Mouse (Mus musculus): ENCODE measurements around the gene Drosha. TPM values are rescaled to one million over a fixed set of nuclear protein-coding genes. Genes with fewer than 3 reads are reported as not detected.

The Drosha gene
- polyA plus RNA-seq, 1 experiment from 2014 or later: 25.2 TPM

- H3K4me1 ChIP-seq (ENCODE audit: control insufficient read depth, insufficient read depth, low read length): no peaks in the 10 kb centered on the region
- no peak overlapping the region for H3K4me2 ChIP-seq (ENCODE audit: low read depth, low read length)
- 91% methylated on average over 11 of the region's 11 CpGs for WGBS
- H3K9me3 ChIP-seq (ENCODE audit: control insufficient read depth, low read length): no peaks in the 10 kb centered on the region
- no peak overlapping the region for H3K4me3 ChIP-seq (ENCODE audit: low read length)
- no peak overlapping the region for H3K9ac ChIP-seq (ENCODE audit: low read depth, low read length)
- ATAC-seq: no peak
- no peak overlapping the region for H3K27ac ChIP-seq (ENCODE audit: low read length)
- H3K27me3 ChIP-seq (replicated peaks; ENCODE audit: control insufficient read depth, insufficient read depth, low read length): no peaks in the 10 kb centered on the region
- H3K36me3 ChIP-seq (ENCODE audit: control insufficient read depth, insufficient read depth, low read length): peaks cover 8% of the 10 kb centered on the region; the same call in 1 of the 2 replicates
Observed at GRCm38 (mm10) chr15:12889909-12890308, 65.3 kb downstream of the Drosha start.

GRCm38 (mm10) chr15:12895426-12895825, 70.8 kb downstream of the Drosha start:
- H3K36me3 ChIP-seq (ENCODE audit: control insufficient read depth, insufficient read depth, low read length): peaks cover 16% of the 10 kb centered on the region; the same call in 1 of the 2 replicates
- no peaks in the 10 kb centered on the region for H3K27me3 ChIP-seq (replicated peaks; ENCODE audit: control insufficient read depth, insufficient read depth, low read length)
- no peaks in the 10 kb centered on the region for H3K9me3 ChIP-seq (ENCODE audit: control insufficient read depth, low read length)
- no peak overlapping the region for H3K4me3 ChIP-seq (ENCODE audit: low read length)
- H3K9ac ChIP-seq (ENCODE audit: low read depth, low read length): no peak overlapping the region
- no peaks in the 10 kb centered on the region for H3K4me1 ChIP-seq (ENCODE audit: control insufficient read depth, insufficient read depth, low read length)
- H3K27ac ChIP-seq (ENCODE audit: low read length): no peak overlapping the region
- H3K4me2 ChIP-seq (ENCODE audit: low read depth, low read length): no peak overlapping the region
- ATAC-seq: no peak
- 89% methylated on average over 13 of the region's 13 CpGs for WGBS

DNA sequence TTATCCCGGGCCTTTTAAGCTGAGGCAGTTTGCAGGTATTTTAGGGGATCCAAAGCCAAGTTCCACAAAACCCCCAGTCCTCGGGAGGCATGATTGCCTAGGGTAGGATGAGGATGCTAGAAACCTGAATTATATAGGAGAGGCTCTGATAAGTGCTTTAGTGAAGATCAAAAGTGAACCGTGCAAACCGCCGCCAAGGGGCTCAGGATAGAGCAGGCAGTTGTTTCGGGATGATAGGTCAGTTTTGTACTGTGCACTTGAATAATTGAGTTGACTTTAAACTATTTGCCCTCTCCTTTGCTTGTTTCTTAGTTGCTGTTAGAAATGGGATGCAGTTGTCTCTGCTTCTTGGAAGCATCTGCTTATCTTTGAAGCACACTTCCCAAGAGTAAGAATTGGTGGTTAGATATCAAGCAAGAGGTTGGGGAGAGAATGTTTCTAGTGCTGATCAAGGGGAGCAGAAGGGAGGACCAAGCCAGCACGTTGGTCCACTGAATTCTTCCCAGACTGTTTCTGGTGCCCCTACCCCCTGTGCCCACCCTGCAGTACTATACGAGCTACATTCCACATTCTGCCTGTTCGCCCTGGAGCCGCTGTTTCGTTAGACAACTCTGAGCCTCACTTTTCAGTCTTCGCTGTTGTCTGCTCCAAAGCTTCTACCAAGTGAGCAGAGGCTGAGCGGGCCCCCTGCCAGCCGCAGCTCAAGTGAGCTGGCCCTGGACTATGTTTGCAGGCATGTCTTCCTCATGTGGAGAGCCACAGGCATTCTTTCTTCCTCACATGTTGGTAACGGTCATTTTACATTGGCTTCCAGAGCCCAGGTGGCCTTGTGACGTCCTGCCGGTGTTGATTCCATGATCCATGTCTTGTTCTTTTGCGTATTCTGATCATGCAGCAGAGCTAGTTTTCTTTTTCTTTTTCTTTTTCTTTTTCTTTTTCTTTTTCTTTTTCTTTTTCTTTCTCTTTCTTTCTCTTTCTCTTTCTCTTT, 71.7 kb downstream of the Drosha start:
- H3K27me3 ChIP-seq (replicated peaks; ENCODE audit: control insufficient read depth, insufficient read depth, low read length): no peaks in the 10 kb centered on the region
- no peak overlapping the region for H3K4me3 ChIP-seq (ENCODE audit: low read length)
- H3K9me3 ChIP-seq (ENCODE audit: control insufficient read depth, low read length): no peaks in the 10 kb centered on the region
- no peak for ATAC-seq
- H3K36me3 ChIP-seq (ENCODE audit: control insufficient read depth, insufficient read depth, low read length): peaks cover 13% of the 10 kb centered on the region; the same call in 1 of the 2 replicates
- no peak overlapping the region for H3K27ac ChIP-seq (ENCODE audit: low read length)
- H3K4me2 ChIP-seq (ENCODE audit: low read depth, low read length): no peak overlapping the region
- WGBS: 97% methylated on average over 18 of the region's 18 CpGs
- H3K4me1 ChIP-seq (ENCODE audit: control insufficient read depth, insufficient read depth, low read length): no peaks in the 10 kb centered on the region
- H3K9ac ChIP-seq (ENCODE audit: low read depth, low read length): no peak overlapping the region

GRCm38 (mm10) chr15:12897831-12898230, 73.2 kb downstream of the Drosha start:
- 95% methylated on average over 8 of the region's 8 CpGs for WGBS
- Histone ChIP-seq H3K9me3 (ENCODE audit: control insufficient read depth, low read length) (no peaks in the 10 kb centered on the region), H3K36me3 (ENCODE audit: control insufficient read depth, insufficient read depth, low read length) (peaks cover 18% of the 10 kb centered on the region; the same call in 1 of the 2 replicates), H3K4me2 (ENCODE audit: low read depth, low read length) (no peak overlapping the region), H3K4me1 (ENCODE audit: control insufficient read depth, insufficient read depth, low read length) (no peaks in the 10 kb centered on the region), H3K4me3 (ENCODE audit: low read length) (no peak overlapping the region), H3K9ac (ENCODE audit: low read depth, low read length) (no peak overlapping the region), H3K27me3 (replicated peaks; ENCODE audit: control insufficient read depth, insufficient read depth, low read length) (no peaks in the 10 kb centered on the region), H3K27ac (ENCODE audit: low read length) (no peak overlapping the region)
- no peak for ATAC-seq

- 93% methylated on average over 18 of the region's 18 CpGs for WGBS
- ATAC-seq: no peak
- H3K27ac ChIP-seq (ENCODE audit: low read length): no peak overlapping the region
- no peaks in the 10 kb centered on the region for H3K4me1 ChIP-seq (ENCODE audit: control insufficient read depth, insufficient read depth, low read length)
- no peaks in the 10 kb centered on the region for H3K27me3 ChIP-seq (replicated peaks; ENCODE audit: control insufficient read depth, insufficient read depth, low read length)
- no peak overlapping the region for H3K4me3 ChIP-seq (ENCODE audit: low read length)
- H3K9me3 ChIP-seq (ENCODE audit: control insufficient read depth, low read length): no peaks in the 10 kb centered on the region
- no peak overlapping the region for H3K4me2 ChIP-seq (ENCODE audit: low read depth, low read length)
- peaks cover 18% of the 10 kb centered on the region; the same call in 1 of the 2 replicates for H3K36me3 ChIP-seq (ENCODE audit: control insufficient read depth, insufficient read depth, low read length)
- H3K9ac ChIP-seq (ENCODE audit: low read depth, low read length): no peak overlapping the region
Observed at GRCm38 (mm10) chr15:12900428-12901196, 76.0 kb downstream of the Drosha start.

DNA sequence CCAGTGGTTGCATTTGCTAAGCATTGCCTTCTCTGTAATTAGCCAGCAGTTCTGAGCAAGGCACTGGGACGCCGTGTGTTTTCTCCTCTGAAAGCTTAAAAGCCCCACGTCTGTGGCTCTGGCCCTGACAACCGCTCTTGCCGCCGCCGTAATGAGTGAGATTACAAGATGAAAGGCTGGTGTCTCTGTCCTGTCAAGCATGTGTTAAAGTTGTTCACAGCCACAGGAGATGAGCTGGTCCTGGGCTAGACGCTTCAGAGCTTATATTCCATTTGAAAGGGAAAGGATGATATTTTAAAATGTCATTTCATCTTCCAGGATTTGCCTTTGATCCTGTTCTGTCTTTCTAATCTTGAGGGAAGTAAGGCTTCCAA, 76.6 kb downstream of the Drosha start:
- WGBS: 85% methylated on average over 8 of the region's 8 CpGs
- no peak overlapping the region for H3K4me3 ChIP-seq (ENCODE audit: low read length)

DNA sequence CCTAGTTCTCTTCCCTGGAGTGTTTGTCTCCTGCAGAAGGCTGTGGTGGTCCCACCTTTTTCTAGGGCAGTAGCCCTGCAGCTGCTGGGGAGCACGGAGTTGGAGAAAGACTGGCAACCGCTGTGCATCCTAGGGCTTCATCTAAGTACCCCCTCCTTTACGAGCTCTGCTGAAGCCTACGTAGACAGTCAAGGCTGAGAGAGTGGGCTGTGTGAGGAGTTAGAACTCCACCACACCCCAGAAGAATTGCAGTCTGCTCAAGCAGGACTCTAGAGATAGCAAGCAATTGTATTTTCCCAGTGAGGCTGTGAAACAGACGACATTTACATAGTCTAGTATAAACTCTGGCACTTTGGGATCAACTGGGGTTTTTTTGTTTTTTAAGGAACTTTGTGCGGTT, 79.8 kb downstream of the Drosha start:
- Histone ChIP-seq H3K4me2 (ENCODE audit: low read depth, low read length) (no peak overlapping the region), H3K36me3 (ENCODE audit: control insufficient read depth, insufficient read depth, low read length) (0 out of 2 replicates have a peak, but pooled peaks cover 8% of the 10 kb centered on the region), H3K27me3 (replicated peaks; ENCODE audit: control insufficient read depth, insufficient read depth, low read length) (no peaks in the 10 kb centered on the region), H3K9me3 (ENCODE audit: control insufficient read depth, low read length) (no peaks in the 10 kb centered on the region), H3K9ac (ENCODE audit: low read depth, low read length) (no peak overlapping the region), H3K4me1 (ENCODE audit: control insufficient read depth, insufficient read depth, low read length) (no peaks in the 10 kb centered on the region), H3K4me3 (ENCODE audit: low read length) (no peak overlapping the region), H3K27ac (ENCODE audit: low read length) (no peak overlapping the region)
- 77% methylated on average over 6 of the region's 6 CpGs for WGBS
- no peak for ATAC-seq

More for the DNA sequence above, 76.6 kb downstream of the Drosha start:
- no peak overlapping the region for H3K4me2 ChIP-seq (ENCODE audit: low read depth, low read length)
- no peak overlapping the region for H3K9ac ChIP-seq (ENCODE audit: low read depth, low read length)
- no peak overlapping the region for H3K27ac ChIP-seq (ENCODE audit: low read length)
- H3K36me3 ChIP-seq (ENCODE audit: control insufficient read depth, insufficient read depth, low read length): peaks cover 18% of the 10 kb centered on the region; the same call in 1 of the 2 replicates
- no peak for ATAC-seq
- no peaks in the 10 kb centered on the region for H3K4me1 ChIP-seq (ENCODE audit: control insufficient read depth, insufficient read depth, low read length)
- H3K27me3 ChIP-seq (replicated peaks; ENCODE audit: control insufficient read depth, insufficient read depth, low read length): no peaks in the 10 kb centered on the region
- H3K9me3 ChIP-seq (ENCODE audit: control insufficient read depth, low read length): no peaks in the 10 kb centered on the region

DNA sequence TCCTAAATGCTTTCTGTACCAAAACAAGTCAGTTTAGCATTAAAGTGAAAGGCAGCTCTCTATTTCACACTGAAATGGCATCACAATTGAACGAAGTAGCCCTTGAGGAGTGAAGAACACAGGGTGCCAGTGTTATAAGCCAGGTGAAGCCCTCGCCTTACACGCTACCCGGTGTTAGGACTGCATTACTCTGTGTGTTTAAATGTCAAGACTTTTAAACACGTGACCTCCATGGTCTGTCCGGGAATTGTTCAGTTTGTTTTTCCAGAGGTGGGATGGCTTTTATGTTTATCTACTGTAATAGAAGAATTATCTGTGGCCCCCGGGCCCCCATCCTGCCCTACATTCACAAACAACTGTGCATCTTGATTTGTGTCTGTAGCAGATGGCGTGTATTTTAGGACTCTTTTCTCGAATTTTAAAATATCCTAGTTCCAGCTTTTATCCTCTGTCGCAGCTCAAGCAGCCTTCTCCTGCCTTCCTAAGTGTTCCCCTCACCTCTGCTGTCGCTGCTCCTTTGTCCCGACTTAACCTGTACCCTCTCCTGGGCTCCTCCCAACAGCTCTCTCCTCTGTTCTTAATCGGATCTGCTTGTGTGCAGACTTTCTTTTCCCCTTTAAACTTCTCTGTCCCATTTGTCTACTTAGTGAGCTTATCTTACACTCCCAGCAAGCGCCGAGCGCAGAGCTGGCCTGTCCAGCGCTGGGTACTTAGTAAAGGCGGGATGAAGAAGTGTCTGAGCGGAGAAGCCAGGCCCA, 83.5 kb downstream of the Drosha start:
- no peaks in the 10 kb centered on the region for H3K4me1 ChIP-seq (ENCODE audit: control insufficient read depth, insufficient read depth, low read length)
- 82% methylated on average over 19 of the region's 19 CpGs for WGBS
- H3K4me3 ChIP-seq (ENCODE audit: low read length): no peak overlapping the region
- no peak overlapping the region for H3K4me2 ChIP-seq (ENCODE audit: low read depth, low read length)
- H3K9ac ChIP-seq (ENCODE audit: low read depth, low read length): no peak overlapping the region
- no peaks in the 10 kb centered on the region for H3K27me3 ChIP-seq (replicated peaks; ENCODE audit: control insufficient read depth, insufficient read depth, low read length)
- no peak overlapping the region for H3K27ac ChIP-seq (ENCODE audit: low read length)
- no peak for ATAC-seq
- no peaks in the 10 kb centered on the region for H3K9me3 ChIP-seq (ENCODE audit: control insufficient read depth, low read length)
- H3K36me3 ChIP-seq (ENCODE audit: control insufficient read depth, insufficient read depth, low read length): 0 out of 2 replicates have a peak, but pooled peaks cover 4% of the 10 kb centered on the region

- WGBS: 77% methylated on average over 4 of the region's 4 CpGs
- no peak overlapping the region for H3K9ac ChIP-seq (ENCODE audit: low read depth, low read length)
- no peak for ATAC-seq
- no peaks in the 10 kb centered on the region for H3K27me3 ChIP-seq (replicated peaks; ENCODE audit: control insufficient read depth, insufficient read depth, low read length)
- no peak overlapping the region for H3K4me2 ChIP-seq (ENCODE audit: low read depth, low read length)
- H3K27ac ChIP-seq (ENCODE audit: low read length): no peak overlapping the region
- 0 out of 2 replicates have a peak, but pooled peaks cover 4% of the 10 kb centered on the region for H3K36me3 ChIP-seq (ENCODE audit: control insufficient read depth, insufficient read depth, low read length)
- H3K4me1 ChIP-seq (ENCODE audit: control insufficient read depth, insufficient read depth, low read length): no peaks in the 10 kb centered on the region
- no peaks in the 10 kb centered on the region for H3K9me3 ChIP-seq (ENCODE audit: control insufficient read depth, low read length)
- H3K4me3 ChIP-seq (ENCODE audit: low read length): no peak overlapping the region
Observed at GRCm38 (mm10) chr15:12908720-12909028, 84.1 kb downstream of the Drosha start.

Data from intestine, embryonic 16.5 days (tissue).